Mouse (Mus musculus): ENCODE data around the gene Elovl4.

GRCm38 (mm10) chr9:83778317-83778960 lies 27.6 kb downstream of the Elovl4 start:
- TF ChIP-seq MYC (IDR thresholded peaks at IDR 0.05; ENCODE audit: low read depth, low read length) (no peak), CTCF (IDR thresholded peaks at IDR 0.05 in 2 of 3, conservative IDR thresholded peaks at IDR 0.05 in 1 of 3; ENCODE audit: control insufficient read depth in 1 of 3, insufficient read depth in 1 of 3, low read depth in 2 of 3, low read length in 3 of 3, poor library complexity in 1 of 3, severe bottlenecking in 1 of 3) (no peak), POLR2AphosphoS2 (IDR thresholded peaks at IDR 0.05; ENCODE audit: low read length) (no peak), POLR2A (IDR thresholded peaks at IDR 0.05; ENCODE audit: control insufficient read depth in 1 of 2, insufficient read depth in 1 of 2, low read depth in 1 of 2, low read length in 2 of 2, poor library complexity in 1 of 2) (no peak), HCFC1 (IDR thresholded peaks at IDR 0.05; ENCODE audit: low read depth, low read length) (no peak)
